Mouse (Mus musculus) liver, embryonic 11.5 days (tissue): ENCODE measurements around the gene Zbtb42. TPM values are rescaled to one million over a fixed set of nuclear protein-coding genes. Genes with fewer than 3 reads are reported as not detected.

Experiments
- ATAC-seq: fragments of 200-750 bp; cut with Nextera tagmentation; replicated peaks from 2 replicates; pipeline ENCODE4 v1.8.0; 2017; ENCODE audit warnings: moderate number of reproducible peaks, mild to moderate bottlenecking, moderate TSS enrichment, moderate library complexity; ENCODE audit not compliant: low FRiP score
- DNase-seq: peaks from one replicate; pipeline ENCODE4 v3.0.0-alpha.2; 2017; ENCODE audit warnings: low spot score
- H3K27ac ChIP-seq: fragments of 300-500 bp; sonication (generic); 2 replicates; pipeline ENCODE4 v1.5.1; 2014; ENCODE audit warnings: mild to moderate bottlenecking, low read depth, low read length, control low read depth
- H3K27me3 ChIP-seq: fragments of 300-500 bp; sonication (generic); replicated peaks from 2 replicates; pipeline ENCODE4 v1.6.1; 2014; ENCODE audit warnings: low read length, mixed read lengths; ENCODE audit not compliant: control insufficient read depth, insufficient read depth
- H3K36me3 ChIP-seq: fragments of 300-500 bp; sonication (generic); 2 replicates; pipeline ENCODE4 v1.6.1; 2014; ENCODE audit warnings: mild to moderate bottlenecking, low read length, moderate library complexity, mixed read lengths; ENCODE audit not compliant: control insufficient read depth, insufficient read depth
- H3K4me1 ChIP-seq: fragments of 300-500 bp; sonication (generic); replicated peaks from 2 replicates; pipeline ENCODE4 v1.6.1; 2014; ENCODE audit warnings: low read length, mixed read lengths; ENCODE audit not compliant: control insufficient read depth, insufficient read depth
- H3K4me2 ChIP-seq: fragments of 300-500 bp; sonication (generic); 2 replicates; pipeline ENCODE4 v1.6.1; 2014; ENCODE audit warnings: mild to moderate bottlenecking, control low read depth, moderate library complexity
- H3K4me3 ChIP-seq: fragments of 300-500 bp; sonication (generic); 2 replicates; pipeline ENCODE4 v1.5.1; 2014; ENCODE audit warnings: low read depth, low read length, control low read depth
- H3K9ac ChIP-seq: fragments of 300-500 bp; sonication (generic); 2 replicates; pipeline ENCODE4 v1.6.1; 2014; ENCODE audit warnings: low read depth, low read length, control low read depth
- H3K9me3 ChIP-seq: fragments of 300-500 bp; sonication (generic); 2 replicates; pipeline ENCODE4 v1.6.1; 2016; ENCODE audit warnings: low read length, inconsistent platforms, mixed read lengths; ENCODE audit not compliant: control insufficient read depth
- WGBS: fragments of 180-500 bp; shearing (Covaris S2); extraction: QIAGEN DNeasy Blood & Tissue Kit; methylation state at CpG from one replicate; pipeline ENCODE4 v1.1.7; 2014; 5-methylcytosine and 5-hydroxymethylcytosine counted together
- microRNA-seq: library from miRNA; unstranded; fragments of <30 nt; microRNA quantifications from one replicate; pipeline ENCODE4, GENCODE M21; 2017; ENCODE audit warnings: borderline number of aligned reads
- polyA plus RNA-seq: library from polyadenylated mRNA; unstranded; fragments of >200 nt; fragmentation: Nextera tagmentation; extraction: Ambion mirVana; gene quantifications from 2 replicates; pipeline ENCODE4 v1.2.1, GENCODE M21; 2014

Zbtb42 gene
- polyA plus RNA-seq, 1 experiment from 2014 or later = 1.7 TPM

GRCm38 (mm10) chr12:112723445-112723844 is 44.8 kb downstream of the Zbtb42 start:
- ATAC-seq (no peak), DNase-seq (no peak)
- H3K4me1 ChIP-seq = peaks cover 4% of the 10 kb centered on the region; the same call in 1 of the 2 replicates
- peaks cover 41% of the 10 kb centered on the region for H3K27me3 ChIP-seq
- peak overlapping the region; percentile 94; the same call in 1 of the 2 replicates for H3K4me2 ChIP-seq
- WGBS = 82% methylated on average over 6 of the region's 6 CpGs
- no peaks in the 10 kb centered on the region for H3K36me3 ChIP-seq
- peak overlapping the region; percentile 75 for H3K4me3 ChIP-seq
- no peak overlapping the region for H3K27ac ChIP-seq
- no peak overlapping the region for H3K9ac ChIP-seq
- H3K9me3 ChIP-seq = no peaks in the 10 kb centered on the region

GRCm38 (mm10) chr12:112724077-112724805 is 45.6 kb downstream of the Zbtb42 start:
- Histone ChIP-seq H3K9ac (no peak overlapping the region), H3K36me3 (no peaks in the 10 kb centered on the region), H3K4me2 (no peak overlapping the region; the same call in 1 of the 2 replicates), H3K4me3 (no peak overlapping the region), H3K9me3 (no peaks in the 10 kb centered on the region), H3K4me1 (peaks cover 4% of the 10 kb centered on the region; the same call in 1 of the 2 replicates), H3K27ac (no peak overlapping the region), H3K27me3 (peaks cover 41% of the 10 kb centered on the region)
- DNase-seq (peak; percentile 58), ATAC-seq (0 out of 2 replicates have a peak, but pooled peaks have one; percentile 35)
- 69% methylated on average over 11 of the region's 11 CpGs for WGBS

GRCm38 (mm10) chr12:112727801-112728200 is 49.2 kb downstream of the Zbtb42 start:
- no peaks in the 10 kb centered on the region for H3K9me3 ChIP-seq
- 76% methylated on average over 8 of the region's 8 CpGs for WGBS
- no peaks in the 10 kb centered on the region for H3K4me1 ChIP-seq
- no peak overlapping the region for H3K27ac ChIP-seq
- ATAC-seq = no peak
- H3K4me2 ChIP-seq = no peak overlapping the region
- peaks cover 14% of the 10 kb centered on the region for H3K27me3 ChIP-seq
- no peak overlapping the region for H3K4me3 ChIP-seq
- no peaks in the 10 kb centered on the region for H3K36me3 ChIP-seq
- no peak overlapping the region for H3K9ac ChIP-seq
- no peak for DNase-seq

GRCm38 (mm10) chr12:112730808-112731207 is 52.2 kb downstream of the Zbtb42 start:
- WGBS = 71% methylated on average over 14 of the region's 14 CpGs
- H3K27ac ChIP-seq = no peak overlapping the region
- no peaks in the 10 kb centered on the region for H3K9me3 ChIP-seq
- H3K36me3 ChIP-seq = no peaks in the 10 kb centered on the region; the same call in 1 of the 2 replicates
- H3K4me3 ChIP-seq = no peak overlapping the region
- no peak overlapping the region for H3K9ac ChIP-seq
- no peak overlapping the region for H3K4me2 ChIP-seq
- DNase-seq (no peak), ATAC-seq (no peak)
- no peaks in the 10 kb centered on the region for H3K27me3 ChIP-seq
- no peaks in the 10 kb centered on the region for H3K4me1 ChIP-seq

Small RNAs within 50 kb of the gene (microRNA-seq; reads per million reads assigned to microRNA genes)
- 1.1 reads per million for gene Mir6939

Other genes starting within 250 kb of the Zbtb42 start
- 0.11 and 0.12 TPM in 2 replicates for gene A530016L24Rik, start 189.4 kb upstream of the Zbtb42 start, polyA plus RNA-seq
- 0.70 and 0.71 TPM in 2 replicates for gene Tmem179, start 162.1 kb upstream of the Zbtb42 start, polyA plus RNA-seq
- 4.6 and 6.5 TPM in 2 replicates for gene Inf2, start 90.0 kb upstream of the Zbtb42 start, polyA plus RNA-seq
- gene Adssl1, start 58.8 kb upstream of the Zbtb42 start, polyA plus RNA-seq = 5.6 and 7.4 TPM in 2 replicates
- 216 and 222 TPM in 2 replicates for gene Siva1, start 34.1 kb upstream of the Zbtb42 start, polyA plus RNA-seq
- 54.9 and 62.9 TPM in 2 replicates for gene Akt1, start 3.9 kb upstream of the Zbtb42 start, polyA plus RNA-seq
- gene Cep170b, start 41.6 kb downstream of the Zbtb42 start, polyA plus RNA-seq = 7.9 and 8.0 TPM in 2 replicates
- gene Pld4, start 81.8 kb downstream of the Zbtb42 start, polyA plus RNA-seq = 6.3 and 7.4 TPM in 2 replicates
- 0.23 and 0.34 TPM in 2 replicates for gene Ahnak2, start 123.8 kb downstream of the Zbtb42 start, polyA plus RNA-seq
- 2.2 and 2.5 TPM in 2 replicates for gene Clba1, start 130.1 kb downstream of the Zbtb42 start, polyA plus RNA-seq
- 111 and 125 TPM in 2 replicates for gene Cdca4, start 150.6 kb downstream of the Zbtb42 start, polyA plus RNA-seq
- gene Gpr132, start 189.4 kb downstream of the Zbtb42 start, polyA plus RNA-seq = 0.53 and 0.62 TPM in 2 replicates